Mouse (Mus musculus) spleen, adult 2 months (tissue): Measurements from ENCODE around the gene Gpr25.

Source experiments
- CTCF ChIP-seq: fragments of 200-500 bp; IDR thresholded peaks from 2 replicates; pipeline ENCODE4 v1.5.1; 2011; ENCODE audit warnings: mild to moderate bottlenecking, inconsistent platforms; ENCODE audit not compliant: insufficient read depth, insufficient read length, insufficient replicate concordance; ENCODE audit errors: extremely low read depth
- POLR2A ChIP-seq: fragments of 200-500 bp; IDR thresholded peaks from 2 replicates; pipeline ENCODE4 v1.6.1; 2011; ENCODE audit warnings: low read depth, low read length, inconsistent platforms

- no peak for TF ChIP-seq CTCF
- no peak for TF ChIP-seq POLR2A
These were observed 32.2 kb downstream of the Gpr25 start for GRCm38 (mm10) chr1:136228328-136229039.
